Mouse (Mus musculus): ENCODE results near the gene Scamp4. TPM values are rescaled to one million over a fixed set of nuclear protein-coding genes. Genes with fewer than 3 reads are reported as not detected.
A peak's percentile ranks its signal among the peaks of the same experiment; 100 is the strongest.
"Not testable (repeated sequence)": the region's sequence is repeated elsewhere in the genome, so short reads cannot be mapped to it uniquely, and the experiment has no call there.

Gene Scamp4
- total RNA-seq, 4 experiments from 2014 or later: 58.7 to 79.9 (median 70.3) TPM

GRCm38 (mm10) chr10:80578911-80579310, 23.8 kb upstream of the Scamp4 start:
- DNase-seq: peak; percentile 67

- no peak for DNase-seq
These were observed 19.6 kb upstream of the Scamp4 start for GRCm38 (mm10) chr10:80583047-80583446.

- no peak for DNase-seq
These were observed 18.6 kb upstream of the Scamp4 start for GRCm38 (mm10) chr10:80584045-80584488.

GRCm38 (mm10) chr10:80584642-80585552, 17.8 kb upstream of the Scamp4 start:
- no peak for DNase-seq

- DNase-seq: no peak
These were observed 17.1 kb upstream of the Scamp4 start for GRCm38 (mm10) chr10:80585581-80585980.

- DNase-seq: no peak
These were observed 16.0 kb upstream of the Scamp4 start for GRCm38 (mm10) chr10:80586407-80587304.

GRCm38 (mm10) chr10:80587305-80587657, 15.4 kb upstream of the Scamp4 start:
- DNase-seq: no peak

GRCm38 (mm10) chr10:80589127-80589878, 13.4 kb upstream of the Scamp4 start:
- no peak for DNase-seq

- DNase-seq: peak; percentile 94
These were observed 12.5 kb upstream of the Scamp4 start, which contains the start of gene Abhd17a for GRCm38 (mm10) chr10:80589879-80590854. Gene Abhd17a, minus strand, starts transcription at chr10:80590341.

- no peak for DNase-seq
These were observed 6.4 kb upstream of the Scamp4 start for GRCm38 (mm10) chr10:80596318-80596717.

GRCm38 (mm10) chr10:80603364-80603763, 692 bp downstream of the Scamp4 start:
- no peak for DNase-seq

- DNase-seq: no peak
These were observed 1.4 kb downstream of the Scamp4 start for GRCm38 (mm10) chr10:80604001-80604509.

- no peak for DNase-seq
These were observed 2.3 kb downstream of the Scamp4 start for GRCm38 (mm10) chr10:80604988-80605387.

- DNase-seq: not testable (repeated sequence)
These were observed 3.0 kb downstream of the Scamp4 start, which contains the start of gene Gm49322 for GRCm38 (mm10) chr10:80605721-80606120. Gene Gm49322, plus strand, starts transcription at chr10:80606021.

GRCm38 (mm10) chr10:80606306-80606705, 3.6 kb downstream of the Scamp4 start:
- no peak for DNase-seq

- no peak for DNase-seq
These were observed 4.2 kb downstream of the Scamp4 start for GRCm38 (mm10) chr10:80606737-80607350.

GRCm38 (mm10) chr10:80608435-80608834, 5.8 kb downstream of the Scamp4 start:
- DNase-seq: no peak

GRCm38 (mm10) chr10:80609269-80609924, 6.7 kb downstream of the Scamp4 start:
- DNase-seq: no peak

- DNase-seq: no peak
These were observed 7.6 kb downstream of the Scamp4 start for GRCm38 (mm10) chr10:80610116-80610785.
